Mouse (Mus musculus) G1E (cell line): ENCODE data around the gene Prkca.

Experiments
- CTCF ChIP-seq: IDR thresholded peaks from 2 replicates; pipeline ENCODE4 v1.5.1; 2012; ENCODE audit warnings: low read depth, low read length, inconsistent platforms, mixed read lengths
- GATA1 ChIP-seq: IDR thresholded peaks from 2 replicates; pipeline ENCODE4 v1.6.1; 2012; ENCODE audit warnings: borderline replicate concordance, low read length, inconsistent platforms, mixed read lengths

- TF ChIP-seq CTCF (no peak), GATA1 (no peak)
Measured at GRCm38 (mm10) chr11:108267825-108268224, 75.9 kb downstream of the Prkca start.
